Mouse (Mus musculus): ENCODE measurements around the gene Atrx.

Atrx gene

GRCm38 (mm10) chrX:105767932-105768331 lies 161.3 kb downstream of the Atrx start:
- 81% methylated on average over 3 of the region's 3 CpGs for WGBS

GRCm38 (mm10) chrX:105767177-105767764 lies 161.9 kb downstream of the Atrx start:
- 42% methylated on average over 9 of the region's 9 CpGs for WGBS

- 56% methylated on average over 5 of the region's 6 CpGs for whole genome bisulfite sequencing
These were observed 163.2 kb downstream of the Atrx start for GRCm38 (mm10) chrX:105766013-105766412.

GRCm38 (mm10) chrX:105765005-105765706 lies 164.0 kb downstream of the Atrx start:
- WGBS, result 10% methylated on average over 24 of the region's 36 CpGs

DNA sequence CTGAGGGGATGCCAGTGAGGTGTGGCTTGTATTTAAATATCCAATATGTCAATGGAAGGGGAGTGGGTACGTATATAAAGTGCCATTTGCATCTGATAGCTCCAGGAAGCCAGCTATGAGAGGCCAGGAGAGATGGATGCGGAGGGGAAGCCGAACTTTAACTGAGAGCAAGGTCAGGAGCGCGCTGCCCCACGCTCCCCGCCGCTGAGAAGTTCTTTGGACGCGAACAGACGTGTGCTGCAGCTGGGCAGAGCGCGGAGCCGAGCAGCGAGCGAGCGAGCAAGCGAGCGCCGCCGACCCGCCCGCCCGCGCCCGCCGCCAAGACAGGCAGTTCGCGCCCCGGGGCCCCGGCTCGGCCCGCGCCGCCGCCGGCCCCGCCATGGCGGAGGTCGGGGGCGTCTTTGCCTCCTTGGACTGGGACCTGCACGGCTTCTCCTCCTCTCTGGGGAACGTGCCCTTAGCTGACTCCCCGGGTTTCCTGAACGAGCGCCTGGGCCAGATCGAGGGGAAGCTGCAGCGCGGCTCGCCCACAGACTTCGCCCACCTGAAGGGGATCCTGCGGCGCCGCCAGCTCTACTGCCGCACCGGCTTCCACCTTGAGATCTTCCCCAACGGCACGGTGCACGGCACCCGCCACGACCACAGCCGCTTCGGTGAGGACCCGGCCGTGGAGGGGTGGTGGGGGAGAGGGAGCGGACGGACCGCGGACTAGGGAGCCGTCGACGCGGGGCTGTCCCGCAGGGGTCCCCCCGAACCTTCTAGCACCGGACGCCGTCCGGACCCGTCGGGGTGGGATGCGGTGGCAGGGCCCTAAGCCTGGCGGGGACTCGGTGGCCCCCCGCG lies 164.8 kb downstream of the Atrx start, which contains the start of gene Fgf16:
Gene Fgf16, plus strand, starts transcription at position 118 of the 843 bp plus-strand sequence.
- 4% methylated on average over 57 of the region's 86 CpGs for WGBS

- WGBS, result 3% methylated on average over 20 of the region's 20 CpGs
These were observed 165.6 kb downstream of the Atrx start for GRCm38 (mm10) chrX:105763612-105764011.

DNA sequence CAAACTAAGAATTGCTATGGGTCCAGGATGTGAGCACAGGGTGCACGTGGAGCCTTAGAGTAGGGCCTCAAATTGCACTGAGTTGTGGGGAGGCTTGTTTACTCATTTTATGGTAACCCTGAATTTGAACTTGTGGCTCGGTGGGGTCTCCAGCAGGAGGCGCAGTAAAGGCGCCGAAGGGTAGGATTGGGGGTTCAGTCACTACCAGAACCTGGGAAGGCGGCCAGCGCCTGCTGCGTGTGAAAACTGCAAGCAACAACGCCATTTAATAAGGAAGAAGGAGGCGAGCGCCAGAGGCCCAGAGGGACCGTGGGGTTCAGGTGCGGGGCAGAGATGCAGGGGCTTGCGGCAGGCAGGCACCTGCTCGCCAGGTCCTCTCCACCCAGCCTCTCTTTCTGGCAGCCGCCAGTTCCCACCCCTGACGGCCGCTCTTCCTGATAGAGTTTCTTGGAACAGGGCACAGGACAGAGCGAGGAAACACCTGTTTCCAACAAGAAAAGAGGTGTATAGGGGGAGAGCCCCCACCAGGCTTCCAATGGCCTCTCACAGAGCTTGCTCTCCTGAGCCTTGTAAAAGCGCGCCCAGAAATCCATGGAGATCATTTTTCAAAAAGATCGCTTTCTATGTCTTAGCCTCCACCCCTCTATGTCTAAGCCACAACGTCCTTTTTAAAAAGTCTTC lies 166.2 kb downstream of the Atrx start:
- WGBS, result 10% methylated on average over 23 of the region's 23 CpGs

Data from cerebral cortex, adult 2 months (tissue).